Mouse (Mus musculus) lung, postnatal 10 days (tissue): Measurements from ENCODE around the gene Ifna5.

ENCODE experiments used
- DNase-seq: peaks from one replicate; pipeline ENCODE4 v3.0.0; 2021

The Ifna5 gene

GRCm38 (mm10) chr4:88865011-88865569 is 29.8 kb downstream of the Ifna5 start:
- DNase-seq: no peak

DNA sequence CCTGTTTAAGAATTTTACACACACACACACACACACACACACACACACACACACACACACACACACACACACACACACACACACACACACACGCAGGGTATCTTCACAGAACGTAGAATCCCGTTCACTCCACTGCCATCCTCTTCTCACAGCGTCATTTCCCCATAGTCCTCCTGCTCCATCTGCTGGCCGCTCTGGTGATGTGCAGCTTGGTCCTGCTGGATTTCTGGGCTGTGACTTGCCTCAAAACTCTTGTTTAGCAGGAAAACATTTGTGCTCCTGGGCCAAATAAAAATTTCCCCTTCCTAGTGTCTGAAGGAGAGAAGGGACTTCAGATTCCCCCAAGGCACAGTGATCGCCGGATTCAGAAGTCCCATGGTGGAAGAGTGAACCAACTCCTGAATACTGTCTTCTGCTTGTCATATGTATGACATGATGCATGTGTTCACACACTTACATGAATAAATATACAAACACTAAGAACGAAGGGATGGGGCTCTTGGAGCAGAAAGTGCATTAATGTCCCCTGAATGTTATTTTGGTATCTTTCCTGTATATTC is 32.1 kb downstream of the Ifna5 start:
- DNase-seq: peak; percentile 86

- DNase-seq: peak; percentile 33
Measured at GRCm38 (mm10) chr4:88867926-88868911, 32.9 kb downstream of the Ifna5 start.

- DNase-seq: peak; percentile 59
Measured at GRCm38 (mm10) chr4:88872691-88873090, 37.4 kb downstream of the Ifna5 start.

- no peak for DNase-seq
Measured at GRCm38 (mm10) chr4:88875435-88876095, 40.2 kb downstream of the Ifna5 start.

DNA sequence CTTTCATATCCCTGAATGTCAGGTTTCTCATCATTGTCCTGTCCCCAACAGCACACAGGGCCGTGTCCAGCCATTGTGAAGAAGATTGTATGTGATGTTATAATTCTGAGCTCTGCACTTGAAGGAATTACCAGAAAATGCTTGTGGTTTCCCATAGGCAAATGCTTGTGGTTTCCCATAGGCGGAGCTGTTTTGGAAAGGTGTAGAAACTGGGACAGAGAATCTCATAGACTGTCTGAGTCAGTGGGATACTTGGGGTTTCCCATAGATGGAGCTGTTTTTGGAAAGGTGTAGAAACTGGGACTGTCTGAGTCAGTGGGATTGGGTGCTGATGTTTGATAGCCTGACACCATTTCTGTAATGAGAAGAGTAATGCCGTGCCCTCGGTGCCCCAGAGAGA is 41.2 kb downstream of the Ifna5 start:
- no peak for DNase-seq

GRCm38 (mm10) chr4:88878246-88878645 is 42.9 kb downstream of the Ifna5 start:
- peak; percentile 32 for DNase-seq

DNA sequence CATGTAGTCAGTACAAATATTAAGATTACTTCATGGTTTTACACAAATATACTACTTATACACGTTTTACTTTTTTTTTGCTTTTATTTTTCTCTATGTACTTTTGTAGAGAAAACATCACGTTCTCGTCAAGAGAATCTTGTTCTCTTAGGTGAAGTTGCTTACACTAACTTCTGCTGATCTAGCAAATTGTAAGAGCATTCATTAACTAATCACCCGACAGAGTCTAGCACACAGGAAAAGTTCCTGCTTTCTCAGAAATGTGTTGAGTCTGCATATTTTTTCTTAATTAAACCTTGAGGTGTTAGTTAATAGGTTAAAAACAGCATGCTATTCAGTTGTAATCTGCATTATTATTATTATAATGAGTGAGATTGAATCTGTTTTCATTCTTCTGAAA is 43.4 kb downstream of the Ifna5 start:
- no peak for DNase-seq

- DNase-seq: no peak
Measured at GRCm38 (mm10) chr4:88880101-88880500, 44.8 kb downstream of the Ifna5 start, which contains the start of gene Ifne. Ifne (minus strand) TSS chr4:88880201.
